Mouse (Mus musculus): ENCODE results near the gene Map2. TPM values are rescaled to one million over a fixed set of nuclear protein-coding genes. Genes with fewer than 3 reads are reported as not detected.

The Map2 gene
- 194 and 213 TPM in 2 replicates for polyA plus RNA-seq (2014; fragmentation: Nextera tagmentation; extraction: Ambion mirVana)

GRCm38 (mm10) chr1:66175041-66175665 lies at the start of gene Map2:
Gene Map2, plus strand, starts transcription at chr1:66175273.
- H3K4me1 ChIP-seq (ENCODE audit: control insufficient read depth, insufficient read depth, low read length), result no peaks in the 10 kb centered on the region; the same call in none of the 2 replicates
- H3K4me3 ChIP-seq (ENCODE audit: low read depth, low read length), result peak within 1 kb of the TSS; percentile 72
- ATAC-seq (ENCODE audit: low FRiP score) (peak; percentile 98), DNase-seq (ENCODE audit: low spot score, missing footprints) (peak; percentile 99)
- no peaks in the 10 kb centered on the region for H3K9me3 ChIP-seq (ENCODE audit: control insufficient read depth, low read length)
- H3K9ac ChIP-seq (ENCODE audit: low read length), result peak within 1 kb of the TSS; percentile 88
- no peaks in the 10 kb centered on the region for H3K27me3 ChIP-seq (ENCODE audit: control insufficient read depth, insufficient read depth, low read length)
- H3K4me2 ChIP-seq, result peak within 1 kb of the TSS; percentile 80
- H3K27ac ChIP-seq (ENCODE audit: low read depth, low read length), result peak within 1 kb of the TSS; percentile 71
- H3K36me3 ChIP-seq (ENCODE audit: control insufficient read depth, insufficient read depth, low read length), result no peaks in the 10 kb centered on the region
- WGBS, result under 1% methylated on average over 50 of the region's 61 CpGs

GRCm38 (mm10) chr1:66133014-66133413 lies 42.1 kb upstream of the Map2 start:
- no peak for DNase-seq (ENCODE audit: low spot score, missing footprints)
- Histone ChIP-seq H3K4me3 (ENCODE audit: low read depth, low read length) (no peak overlapping the region), H3K27ac (ENCODE audit: low read depth, low read length) (no peak overlapping the region), H3K4me1 (ENCODE audit: control insufficient read depth, insufficient read depth, low read length) (no peaks in the 10 kb centered on the region), H3K9ac (ENCODE audit: low read length) (no peak overlapping the region), H3K9me3 (ENCODE audit: control insufficient read depth, low read length) (no peaks in the 10 kb centered on the region), H3K4me2 (no peak overlapping the region), H3K27me3 (ENCODE audit: control insufficient read depth, insufficient read depth, low read length) (no peaks in the 10 kb centered on the region), H3K36me3 (ENCODE audit: control insufficient read depth, insufficient read depth, low read length) (no peaks in the 10 kb centered on the region)
- ATAC-seq (ENCODE audit: low FRiP score), result no peak

- no peaks in the 10 kb centered on the region for H3K36me3 ChIP-seq (ENCODE audit: control insufficient read depth, insufficient read depth, low read length)
- H3K9ac ChIP-seq (ENCODE audit: low read length), result no peak overlapping the region
- H3K4me1 ChIP-seq (ENCODE audit: control insufficient read depth, insufficient read depth, low read length), result no peaks in the 10 kb centered on the region
- H3K4me2 ChIP-seq, result no peak overlapping the region
- H3K27me3 ChIP-seq (ENCODE audit: control insufficient read depth, insufficient read depth, low read length), result no peaks in the 10 kb centered on the region
- H3K27ac ChIP-seq (ENCODE audit: low read depth, low read length), result no peak overlapping the region
- ATAC-seq (ENCODE audit: low FRiP score) (no peak), DNase-seq (ENCODE audit: low spot score, missing footprints) (no peak)
- no peak overlapping the region for H3K4me3 ChIP-seq (ENCODE audit: low read depth, low read length)
- no peaks in the 10 kb centered on the region for H3K9me3 ChIP-seq (ENCODE audit: control insufficient read depth, low read length)
These were observed 39.7 kb upstream of the Map2 start for GRCm38 (mm10) chr1:66135324-66135723.

GRCm38 (mm10) chr1:66140686-66141085 lies 34.4 kb upstream of the Map2 start:
- no peak overlapping the region for H3K4me3 ChIP-seq (ENCODE audit: low read depth, low read length)
- H3K36me3 ChIP-seq (ENCODE audit: control insufficient read depth, insufficient read depth, low read length), result no peaks in the 10 kb centered on the region
- H3K9ac ChIP-seq (ENCODE audit: low read length), result no peak overlapping the region
- ATAC-seq (ENCODE audit: low FRiP score) (no peak), DNase-seq (ENCODE audit: low spot score, missing footprints) (no peak)
- WGBS, result 95% methylated on average over 1 of the region's 1 CpGs
- no peaks in the 10 kb centered on the region for H3K4me1 ChIP-seq (ENCODE audit: control insufficient read depth, insufficient read depth, low read length)
- no peaks in the 10 kb centered on the region for H3K27me3 ChIP-seq (ENCODE audit: control insufficient read depth, insufficient read depth, low read length)
- no peak overlapping the region for H3K4me2 ChIP-seq
- H3K9me3 ChIP-seq (ENCODE audit: control insufficient read depth, low read length), result no peaks in the 10 kb centered on the region
- no peak overlapping the region for H3K27ac ChIP-seq (ENCODE audit: low read depth, low read length)

- no peak for DNase-seq (ENCODE audit: low spot score, missing footprints)
- H3K27me3 ChIP-seq (ENCODE audit: control insufficient read depth, insufficient read depth, low read length), result no peaks in the 10 kb centered on the region
- no peaks in the 10 kb centered on the region for H3K4me1 ChIP-seq (ENCODE audit: control insufficient read depth, insufficient read depth, low read length)
- no peak overlapping the region for H3K27ac ChIP-seq (ENCODE audit: low read depth, low read length)
- no peak overlapping the region for H3K4me3 ChIP-seq (ENCODE audit: low read depth, low read length)
- no peak overlapping the region for H3K4me2 ChIP-seq
- no peaks in the 10 kb centered on the region for H3K9me3 ChIP-seq (ENCODE audit: control insufficient read depth, low read length)
- no peaks in the 10 kb centered on the region for H3K36me3 ChIP-seq (ENCODE audit: control insufficient read depth, insufficient read depth, low read length)
- 75% methylated on average over 3 of the region's 3 CpGs for WGBS
- H3K9ac ChIP-seq (ENCODE audit: low read length), result no peak overlapping the region
- no peak for ATAC-seq (ENCODE audit: low FRiP score)
These were observed 29.9 kb upstream of the Map2 start for GRCm38 (mm10) chr1:66145180-66145579.

GRCm38 (mm10) chr1:66148825-66149514 lies 26.1 kb upstream of the Map2 start:
- WGBS, result 42% methylated on average over 2 of the region's 2 CpGs
- Histone ChIP-seq H3K9me3 (ENCODE audit: control insufficient read depth, low read length) (no peaks in the 10 kb centered on the region), H3K9ac (ENCODE audit: low read length) (no peak overlapping the region), H3K36me3 (ENCODE audit: control insufficient read depth, insufficient read depth, low read length) (no peaks in the 10 kb centered on the region), H3K4me1 (ENCODE audit: control insufficient read depth, insufficient read depth, low read length) (no peaks in the 10 kb centered on the region), H3K27me3 (ENCODE audit: control insufficient read depth, insufficient read depth, low read length) (no peaks in the 10 kb centered on the region), H3K27ac (ENCODE audit: low read depth, low read length) (no peak overlapping the region), H3K4me2 (no peak overlapping the region), H3K4me3 (ENCODE audit: low read depth, low read length) (no peak overlapping the region)
- DNase-seq (ENCODE audit: low spot score, missing footprints) (no peak), ATAC-seq (ENCODE audit: low FRiP score) (0 out of 2 replicates have a peak, but pooled peaks have one; percentile 22)

GRCm38 (mm10) chr1:66150806-66151205 lies 24.3 kb upstream of the Map2 start:
- no peaks in the 10 kb centered on the region for H3K27me3 ChIP-seq (ENCODE audit: control insufficient read depth, insufficient read depth, low read length)
- 86% methylated on average over 3 of the region's 3 CpGs for WGBS
- H3K4me1 ChIP-seq (ENCODE audit: control insufficient read depth, insufficient read depth, low read length), result no peaks in the 10 kb centered on the region
- no peaks in the 10 kb centered on the region for H3K36me3 ChIP-seq (ENCODE audit: control insufficient read depth, insufficient read depth, low read length)
- no peak for DNase-seq (ENCODE audit: low spot score, missing footprints)
- H3K4me3 ChIP-seq (ENCODE audit: low read depth, low read length), result no peak overlapping the region
- no peak overlapping the region for H3K4me2 ChIP-seq
- H3K9ac ChIP-seq (ENCODE audit: low read length), result no peak overlapping the region
- no peaks in the 10 kb centered on the region for H3K9me3 ChIP-seq (ENCODE audit: control insufficient read depth, low read length)
- H3K27ac ChIP-seq (ENCODE audit: low read depth, low read length), result no peak overlapping the region
- no peak for ATAC-seq (ENCODE audit: low FRiP score)

- no peaks in the 10 kb centered on the region for H3K9me3 ChIP-seq (ENCODE audit: control insufficient read depth, low read length)
- WGBS, result 95% methylated on average over 2 of the region's 2 CpGs
- DNase-seq (ENCODE audit: low spot score, missing footprints), result no peak
These were observed 17.9 kb upstream of the Map2 start for GRCm38 (mm10) chr1:66157135-66157534.

GRCm38 (mm10) chr1:66157589-66157988 lies 17.5 kb upstream of the Map2 start:
- no peak overlapping the region for H3K4me2 ChIP-seq
- H3K27me3 ChIP-seq (ENCODE audit: control insufficient read depth, insufficient read depth, low read length), result no peaks in the 10 kb centered on the region
- H3K4me3 ChIP-seq (ENCODE audit: low read depth, low read length), result no peak overlapping the region
- H3K27ac ChIP-seq (ENCODE audit: low read depth, low read length), result no peak overlapping the region
- no peaks in the 10 kb centered on the region for H3K36me3 ChIP-seq (ENCODE audit: control insufficient read depth, insufficient read depth, low read length)
- no peaks in the 10 kb centered on the region for H3K9me3 ChIP-seq (ENCODE audit: control insufficient read depth, low read length)
- no peaks in the 10 kb centered on the region for H3K4me1 ChIP-seq (ENCODE audit: control insufficient read depth, insufficient read depth, low read length)
- no peak for ATAC-seq (ENCODE audit: low FRiP score)
- H3K9ac ChIP-seq (ENCODE audit: low read length), result no peak overlapping the region
- no peak for DNase-seq (ENCODE audit: low spot score, missing footprints)

More at GRCm38 (mm10) chr1:66157135-66157534, 17.9 kb upstream of the Map2 start:
- Histone ChIP-seq H3K4me3 (ENCODE audit: low read depth, low read length) (no peak overlapping the region), H3K9ac (ENCODE audit: low read length) (no peak overlapping the region), H3K27me3 (ENCODE audit: control insufficient read depth, insufficient read depth, low read length) (no peaks in the 10 kb centered on the region), H3K27ac (ENCODE audit: low read depth, low read length) (no peak overlapping the region), H3K4me2 (no peak overlapping the region), H3K36me3 (ENCODE audit: control insufficient read depth, insufficient read depth, low read length) (no peaks in the 10 kb centered on the region), H3K4me1 (ENCODE audit: control insufficient read depth, insufficient read depth, low read length) (no peaks in the 10 kb centered on the region)
- ATAC-seq (ENCODE audit: low FRiP score), result no peak
